Mouse (Mus musculus): ENCODE results near the gene Tagln. TPM values are rescaled to one million over a fixed set of nuclear protein-coding genes. Genes with fewer than 3 reads are reported as not detected.

The Tagln gene
- total RNA-seq, 2 experiments from 2014 or later, result 71.4 TPM

DNA sequence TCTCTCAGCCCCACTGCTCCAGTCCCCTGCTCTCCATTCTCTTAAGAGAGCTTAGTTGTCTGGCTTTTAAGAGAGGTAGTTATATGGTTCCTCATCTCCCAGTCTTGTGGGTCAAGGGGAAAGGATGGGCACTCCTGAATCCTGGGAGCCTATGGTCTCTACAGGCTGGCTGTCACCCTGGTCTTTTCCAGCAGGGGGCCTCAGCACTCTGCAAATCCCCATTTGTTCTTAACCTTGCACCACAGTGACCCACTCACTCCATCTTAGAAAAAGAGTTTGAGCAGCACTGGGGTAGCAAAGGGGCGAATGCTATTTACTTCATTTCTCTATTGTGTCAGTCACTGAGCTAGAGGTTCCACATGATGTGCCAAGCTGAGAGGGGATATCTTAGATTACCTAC is 24.2 kb downstream of the Tagln start:
- DNase-seq, result peak; percentile 66 to 68
- intact Hi-C loops (cut with DNase I), result loop anchor here (1.0 kb wide), 1 partner anchor 26 kb away; no protein-coding TSS in a partner anchor

- intact Hi-C loops (cut with DNase I), result loop anchor here (1.0 kb wide), 1 partner anchor 26 kb away; no protein-coding TSS in a partner anchor
Observed at GRCm38 (mm10) chr9:45910995-45911394, 24.9 kb downstream of the Tagln start.

DNA sequence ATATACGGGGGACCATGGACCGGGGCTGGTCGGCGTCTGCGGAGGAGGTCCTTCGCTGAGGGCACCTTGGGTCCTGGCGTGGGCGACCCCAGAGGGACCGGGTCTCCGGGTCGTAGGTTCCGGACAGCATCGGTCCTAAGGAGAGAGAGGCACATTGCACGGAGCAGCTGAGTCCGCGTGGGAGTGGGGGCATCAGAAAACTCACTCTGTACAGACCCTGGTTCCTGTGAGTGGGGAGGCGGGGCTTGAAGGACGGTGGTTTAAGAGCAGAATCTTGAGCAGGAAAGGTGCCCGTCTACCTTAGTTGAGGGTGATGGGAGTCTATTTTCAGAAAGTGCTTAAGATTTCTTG is 28.8 kb downstream of the Tagln start:
- DNase-seq, result no peak
- intact Hi-C loops (cut with DNase I), result loop anchor here (1.0 to 5.0 kb wide), 3 partner anchors 48 to 365 kb away; partner anchors contain the start of genes Sidt2 and Zpr1

More at GRCm38 (mm10) chr9:45910995-45911394, 24.9 kb downstream of the Tagln start:
- DNase-seq, result no peak

DNA sequence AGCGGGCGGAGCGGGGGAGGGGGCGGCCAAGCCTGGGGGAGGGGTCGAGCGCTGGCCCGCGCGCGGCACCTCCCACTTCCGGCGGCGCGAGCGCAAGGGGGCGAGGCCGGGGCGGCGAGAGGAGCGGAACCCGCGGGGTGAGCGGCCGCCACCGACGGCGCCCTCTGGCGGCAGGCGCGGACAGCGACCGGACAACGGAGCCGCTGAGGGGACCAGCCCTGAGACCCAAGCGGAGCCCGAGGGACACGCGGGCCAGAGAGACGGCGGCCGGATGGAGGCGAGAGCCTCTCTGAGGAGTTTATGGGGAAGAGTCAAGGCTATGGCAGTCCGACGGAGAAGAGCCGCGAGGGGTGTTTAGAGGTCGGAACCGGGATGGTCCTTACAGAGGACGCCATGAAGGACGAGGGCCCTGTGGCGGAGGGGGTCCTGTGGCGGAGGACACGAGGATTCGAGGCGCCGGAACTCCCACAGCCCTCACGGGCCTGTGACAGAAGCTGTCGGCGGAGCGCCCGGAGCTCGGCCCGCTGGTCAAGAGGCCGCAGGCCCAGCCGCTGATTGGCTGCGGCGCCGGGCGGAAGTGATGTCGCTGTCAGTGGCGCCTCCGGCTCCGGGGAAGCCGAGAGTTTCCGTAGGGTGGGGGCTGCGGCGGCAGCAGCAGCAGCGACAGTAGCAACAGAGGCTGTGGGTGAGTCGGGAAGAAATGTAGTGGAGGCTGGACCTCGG is 29.3 kb downstream of the Tagln start, which contains the start of the genes Pcsk7 and Rnf214:
TSS of gene Pcsk7 (plus strand) at position 143 of the 723 bp plus-strand sequence.
TSS of gene Rnf214 (minus strand) at position 557 of the 723 bp plus-strand sequence.
- intact Hi-C loops (cut with DNase I), result loop anchor here (1.0 to 5.0 kb wide), 3 partner anchors 49 to 366 kb away; partner anchors contain the start of genes Sidt2 and Zpr1
- DNase-seq, result peak; percentile 93

DNA sequence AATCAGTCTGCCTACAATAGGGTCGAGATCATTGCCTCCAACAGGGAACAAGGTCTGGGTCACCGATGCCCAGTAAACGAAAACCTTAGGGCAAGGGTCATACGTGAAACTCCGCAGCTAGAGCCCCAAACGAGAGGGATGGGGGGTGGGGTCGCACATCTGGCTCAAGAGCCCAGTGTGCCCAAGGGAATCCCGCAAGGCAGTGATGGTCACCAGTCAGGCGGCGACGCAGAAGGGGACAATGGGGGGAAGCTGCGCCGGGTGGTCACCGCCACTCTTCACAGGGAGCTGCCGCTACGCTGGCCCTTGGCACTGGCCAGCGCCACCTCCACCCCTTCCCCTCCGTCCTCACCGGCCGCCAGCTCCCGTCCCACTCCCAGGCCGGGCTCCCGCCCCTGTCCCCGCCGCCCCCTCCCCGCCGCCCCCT is 30.0 kb downstream of the Tagln start:
- intact Hi-C loops (cut with DNase I), result loop anchor here (5.0 kb wide), 2 partner anchors 286 to 366 kb away; partner anchors contain the start of gene Zpr1
- DNase-seq, result peak; percentile 34 to 43

DNA sequence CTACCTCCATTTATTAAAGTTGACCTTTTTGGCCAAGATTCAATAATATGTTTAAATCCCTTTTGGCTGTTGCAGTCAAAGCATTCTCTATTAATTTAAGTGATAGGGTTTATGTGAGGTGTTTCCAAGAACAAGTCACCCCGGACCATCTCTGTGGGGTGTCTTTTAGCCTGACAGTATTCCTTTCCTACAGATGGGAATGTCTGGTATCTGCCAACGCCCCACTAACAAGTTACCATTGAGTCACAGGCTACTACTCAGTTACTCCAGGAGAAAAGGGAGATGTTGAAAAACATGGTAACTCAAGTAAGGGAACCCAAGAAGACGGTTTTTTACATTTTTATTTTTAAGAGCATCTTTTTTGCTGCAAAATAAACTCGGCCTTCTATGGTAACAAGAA is 30.7 kb downstream of the Tagln start:
- intact Hi-C loops (cut with DNase I), result loop anchor here (5.0 kb wide), 2 partner anchors 287 to 367 kb away; partner anchors contain the start of gene Zpr1
- DNase-seq, result no peak

DNA sequence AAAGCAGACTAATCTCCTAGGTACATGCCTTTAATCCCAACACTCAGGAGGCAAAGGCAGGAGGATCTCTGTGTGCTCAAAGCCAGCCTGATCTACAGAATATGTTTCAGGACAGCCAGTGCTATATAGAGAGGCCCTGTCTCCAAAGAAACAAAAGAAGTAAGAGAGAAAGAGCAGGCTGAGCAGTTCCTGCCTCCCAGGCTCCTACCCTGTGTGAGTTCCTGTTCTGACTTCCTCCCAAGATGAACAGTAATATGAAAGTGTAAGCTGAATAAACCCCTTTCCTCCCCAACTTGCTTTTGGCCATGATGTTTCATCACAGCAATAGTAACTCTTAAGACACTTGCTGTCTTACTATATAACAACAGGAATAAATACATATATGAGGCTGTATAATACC is 42.2 kb downstream of the Tagln start:
- no peak for DNase-seq
- intact Hi-C loops (cut with DNase I), result loop anchor here (5.0 kb wide), 1 partner anchor 51 kb away; no protein-coding TSS in a partner anchor

Small RNA genes lying within 50 kb of the gene (microRNA-seq; reads per million reads assigned to microRNA genes)
- 0 to 1.3 reads per million in 2 experiments for gene Mir7087 (ENCODE audit: borderline number of aligned reads in 2 of 2)

Other genes starting within 250 kb of the Tagln start
- 1 to 10 TPM; 6.8 to 7.6 TPM for gene Cep164, start 107.4 kb downstream of the Tagln start, total RNA-seq (2021)
- 10 to 100 TPM; 27.8 to 32.0 TPM for gene Bace1, start 97.5 kb downstream of the Tagln start, total RNA-seq (2021)
- 10 to 100 TPM; 13.5 to 15.6 TPM for gene Pcsk7, start 29.6 kb downstream of the Tagln start, total RNA-seq (2021)
- 10 to 100 TPM; 35.1 to 36.0 TPM for gene Rnf214, start 29.1 kb downstream of the Tagln start, total RNA-seq (2021)
- gene Sidt2, start 19.2 kb upstream of the Tagln start, total RNA-seq (2021), result 10 to 100 TPM; 79.7 to 89.1 TPM
- gene Pafah1b2, start 76.6 kb upstream of the Tagln start, total RNA-seq (2021), result 10 to 100 TPM; 48.1 to 50.0 TPM
- 10 to 100 TPM; 75.9 to 76.1 TPM for gene Sik3, start 76.8 kb upstream of the Tagln start, total RNA-seq (2021)